Mouse (Mus musculus): ENCODE results near the gene Pgam1.
"Not testable (repeated sequence)": the region's sequence is repeated elsewhere in the genome, so short reads cannot be mapped to it uniquely, and the experiment has no call there.

The Pgam1 gene

DNA sequence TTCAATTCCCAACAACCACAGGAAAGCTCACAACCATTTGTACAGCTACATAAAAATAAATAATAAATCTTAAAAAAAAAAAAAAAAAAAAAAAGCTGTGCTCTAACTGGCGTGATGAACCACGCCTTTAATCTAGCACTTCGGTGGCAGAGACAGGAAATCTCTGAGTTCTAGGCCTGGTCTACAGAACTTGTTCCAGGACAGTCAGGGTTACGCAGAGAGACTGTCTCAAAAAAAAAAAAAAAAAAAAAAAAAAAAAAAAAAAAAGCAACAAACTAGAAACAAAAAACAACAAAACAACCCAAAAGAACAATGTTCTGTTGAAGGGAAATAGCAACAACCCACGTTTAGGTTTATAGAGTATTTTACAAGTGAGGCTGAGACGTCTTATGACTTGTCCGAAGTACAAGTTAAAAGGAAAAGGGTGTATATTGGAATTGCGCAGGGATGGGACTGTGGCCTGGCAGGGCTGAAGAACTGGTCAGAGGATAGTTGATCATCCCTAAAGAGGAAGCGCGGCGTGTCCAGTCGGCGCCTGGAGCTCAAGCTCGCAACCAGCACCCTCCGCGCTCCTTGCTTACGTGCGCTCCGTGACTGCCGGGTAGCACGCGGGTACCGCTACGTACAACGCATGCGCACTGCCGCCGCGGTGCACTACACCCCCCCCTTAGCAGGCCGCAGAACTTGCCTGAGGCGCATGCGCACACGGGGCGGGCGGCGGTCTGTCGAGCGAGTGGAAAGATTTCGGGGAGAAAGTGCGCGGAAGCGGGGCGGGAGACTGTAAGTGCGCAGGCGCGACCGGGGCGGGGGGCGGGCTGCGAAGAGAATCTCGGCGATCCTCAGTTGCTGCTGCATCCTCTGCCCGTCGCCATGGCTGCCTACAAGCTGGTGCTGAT, at the start of gene Pgam1:
Gene Pgam1 (plus strand): TSS at position 746 of the 896 bp plus-strand sequence.
- peak; percentile 98 for DNase-seq

DNA sequence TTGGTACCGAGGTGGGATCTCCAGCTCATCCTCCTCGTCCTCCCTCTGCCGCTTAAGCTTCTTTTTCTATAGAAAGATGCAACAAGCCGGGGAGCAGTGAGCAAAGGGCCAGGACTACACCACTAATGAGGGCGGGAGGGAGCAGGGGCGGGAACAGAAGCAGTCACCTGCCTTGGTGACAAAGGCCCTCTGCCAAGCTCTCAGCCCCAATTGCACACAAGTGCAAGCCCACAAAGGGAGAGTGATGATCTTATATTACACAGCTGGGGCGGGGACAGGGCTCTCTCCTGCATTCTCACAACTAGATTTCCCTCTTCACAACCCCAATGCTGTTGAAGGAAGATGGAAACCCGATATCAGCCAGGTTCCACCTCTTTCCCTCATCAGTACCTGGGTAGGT, 45.0 kb upstream of the Pgam1 start:
- DNase-seq = no peak

DNA sequence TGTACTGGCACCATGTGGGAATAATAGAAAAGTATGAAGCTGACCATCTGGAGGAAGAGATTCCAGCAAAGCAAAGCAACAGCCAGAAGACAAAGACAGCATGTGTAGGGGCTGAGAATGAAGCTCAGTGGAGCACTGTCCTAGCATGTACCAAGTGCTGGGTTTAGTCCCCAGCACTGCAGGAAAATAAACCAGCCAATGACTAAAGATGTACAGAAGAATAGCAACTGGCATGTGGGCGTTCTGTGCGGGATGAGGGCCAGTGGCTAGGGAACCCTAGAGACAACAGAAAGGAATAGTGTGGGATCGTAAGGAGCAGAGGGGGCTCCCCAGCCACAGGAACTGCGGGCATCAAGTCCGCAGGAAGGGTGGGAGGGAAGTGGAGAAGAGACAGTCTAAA, 42.4 kb upstream of the Pgam1 start:
- no peak for DNase-seq

DNA sequence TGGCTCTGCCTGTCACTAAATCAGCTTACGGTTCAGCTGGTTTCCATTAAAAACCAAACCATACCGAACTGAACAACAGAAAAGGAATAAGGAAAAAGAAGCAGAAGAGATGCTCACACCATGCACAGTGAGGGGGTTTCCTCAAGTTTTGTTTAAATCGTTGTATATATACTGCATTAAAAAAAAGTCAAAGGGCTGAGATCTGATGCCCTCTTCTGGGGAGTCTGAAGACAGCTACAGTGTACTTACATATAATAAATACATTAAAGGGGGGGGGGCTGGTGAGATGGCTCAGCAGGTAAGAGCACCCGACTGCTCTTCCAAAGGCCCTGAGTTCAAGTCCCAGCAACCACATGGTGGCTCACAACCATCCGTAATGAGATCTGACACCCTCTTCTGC, 41.8 kb upstream of the Pgam1 start:
- DNase-seq = not testable (repeated sequence)

DNA sequence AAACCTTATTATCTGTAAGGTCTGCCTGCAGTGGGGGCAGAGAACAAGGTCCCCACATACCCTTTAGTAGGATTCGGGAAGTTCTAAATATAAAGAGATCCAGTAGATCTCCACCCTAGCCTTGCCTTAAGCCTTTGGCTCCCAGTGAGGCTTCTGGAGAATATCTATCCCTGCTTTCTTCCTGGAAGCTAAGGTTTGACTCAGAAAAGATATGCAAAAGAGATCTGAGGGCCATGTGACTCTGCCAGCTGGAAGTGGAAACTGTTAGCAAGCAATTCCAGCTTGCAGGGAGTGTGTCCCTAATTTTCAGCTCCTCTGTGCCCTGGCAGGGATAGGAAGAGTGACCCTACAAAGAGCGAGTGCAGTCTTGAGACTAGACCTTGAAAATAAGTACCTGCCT, 39.4 kb upstream of the Pgam1 start:
- no peak for DNase-seq

DNA sequence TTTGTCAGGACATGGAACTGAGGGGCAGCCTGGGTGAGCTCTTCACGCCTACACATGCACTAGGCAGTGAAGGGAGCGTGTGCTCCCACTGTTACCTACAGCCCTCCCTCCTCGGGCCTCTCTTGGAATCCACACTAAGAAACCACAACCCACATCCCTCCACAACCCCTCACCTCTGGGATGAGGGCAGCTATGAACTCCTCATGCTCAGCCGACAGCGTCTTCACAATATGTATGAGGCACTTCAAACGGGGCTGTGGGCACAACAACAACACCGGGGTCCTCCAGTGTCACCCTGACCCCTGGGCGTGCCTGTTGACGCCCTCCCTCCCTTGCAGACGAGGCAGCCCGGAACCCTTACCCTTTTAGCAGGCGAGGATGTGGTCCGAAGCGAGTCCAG, 37.4 kb upstream of the Pgam1 start:
- no peak for DNase-seq

DNA sequence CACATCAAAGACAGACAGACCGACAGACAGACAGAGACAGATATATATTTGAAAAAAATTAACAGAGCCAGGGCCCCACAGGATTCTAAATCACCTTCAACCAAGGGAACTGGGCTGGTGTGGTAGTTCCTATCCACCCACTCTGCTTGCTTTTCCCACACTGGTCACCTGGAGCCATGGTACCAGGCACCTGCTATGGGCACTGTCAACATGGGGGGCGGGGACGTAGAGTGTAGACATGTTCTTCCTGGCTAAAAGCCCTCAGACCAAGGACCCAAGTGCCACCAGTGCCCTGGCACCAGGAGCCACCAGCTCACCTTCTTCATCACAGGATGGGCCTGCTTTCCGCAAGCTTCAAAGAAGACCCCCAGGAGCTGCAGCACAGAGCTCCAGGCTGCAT, 29.9 kb upstream of the Pgam1 start:
- DNase-seq = no peak

DNA sequence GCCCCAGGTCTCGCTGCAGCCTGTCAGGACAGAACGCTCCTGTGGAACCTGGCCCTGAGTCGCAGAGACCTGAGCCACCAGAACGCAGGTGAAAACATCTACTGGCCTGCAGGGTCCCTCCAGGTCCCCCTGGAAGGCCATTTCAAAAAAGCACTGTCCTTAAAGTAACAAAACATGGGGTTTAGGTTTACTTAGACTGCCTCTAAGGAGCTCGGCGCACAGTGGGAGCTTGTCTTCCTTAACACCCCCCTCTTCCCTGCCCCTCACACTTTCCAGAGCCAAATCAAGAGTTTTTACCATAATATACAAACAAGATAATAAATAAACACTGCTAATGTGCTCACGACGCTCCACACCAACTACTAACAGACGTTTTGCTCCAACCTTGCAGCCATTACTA, 27.8 kb upstream of the Pgam1 start:
- no peak for DNase-seq

DNA sequence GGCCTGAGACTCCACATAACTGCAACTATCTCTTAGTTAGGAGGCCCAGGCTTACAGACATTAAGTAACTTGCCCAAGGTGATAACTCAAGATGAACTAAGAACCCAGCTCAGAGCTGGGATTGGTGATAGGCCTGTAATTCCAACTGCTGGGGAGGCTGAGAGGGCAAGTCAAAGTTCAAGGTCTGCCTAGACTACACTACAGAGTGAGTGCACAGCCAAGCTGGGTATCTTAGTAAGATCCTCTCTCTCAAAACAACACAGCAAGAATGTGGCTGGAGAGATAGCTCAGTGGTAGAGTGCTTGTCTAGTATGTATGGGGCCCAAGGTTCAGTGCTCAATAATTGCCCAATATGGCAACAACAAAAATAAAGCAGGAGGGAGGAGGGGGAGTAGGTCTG, 23.5 kb upstream of the Pgam1 start:
- no peak for DNase-seq

DNA sequence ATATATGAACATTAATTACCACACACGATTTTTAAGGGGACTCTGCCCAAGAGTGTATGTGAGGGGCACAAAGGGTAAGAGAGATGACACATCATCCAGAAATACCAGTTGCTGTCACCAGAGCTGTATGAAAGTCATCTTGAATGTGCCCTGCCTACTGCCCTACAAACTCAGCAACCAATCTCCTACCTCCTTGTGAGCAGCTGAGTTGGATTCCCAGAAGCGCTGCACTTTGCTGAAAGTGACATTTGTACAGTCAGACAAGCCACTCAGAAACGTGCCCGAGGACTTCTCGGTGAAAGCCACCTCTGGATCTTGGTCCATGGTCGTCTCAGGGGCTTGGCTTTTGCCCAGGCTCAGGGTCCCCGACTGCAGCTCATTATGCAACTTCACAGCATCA, 16.8 kb upstream of the Pgam1 start:
- no peak for DNase-seq

DNA sequence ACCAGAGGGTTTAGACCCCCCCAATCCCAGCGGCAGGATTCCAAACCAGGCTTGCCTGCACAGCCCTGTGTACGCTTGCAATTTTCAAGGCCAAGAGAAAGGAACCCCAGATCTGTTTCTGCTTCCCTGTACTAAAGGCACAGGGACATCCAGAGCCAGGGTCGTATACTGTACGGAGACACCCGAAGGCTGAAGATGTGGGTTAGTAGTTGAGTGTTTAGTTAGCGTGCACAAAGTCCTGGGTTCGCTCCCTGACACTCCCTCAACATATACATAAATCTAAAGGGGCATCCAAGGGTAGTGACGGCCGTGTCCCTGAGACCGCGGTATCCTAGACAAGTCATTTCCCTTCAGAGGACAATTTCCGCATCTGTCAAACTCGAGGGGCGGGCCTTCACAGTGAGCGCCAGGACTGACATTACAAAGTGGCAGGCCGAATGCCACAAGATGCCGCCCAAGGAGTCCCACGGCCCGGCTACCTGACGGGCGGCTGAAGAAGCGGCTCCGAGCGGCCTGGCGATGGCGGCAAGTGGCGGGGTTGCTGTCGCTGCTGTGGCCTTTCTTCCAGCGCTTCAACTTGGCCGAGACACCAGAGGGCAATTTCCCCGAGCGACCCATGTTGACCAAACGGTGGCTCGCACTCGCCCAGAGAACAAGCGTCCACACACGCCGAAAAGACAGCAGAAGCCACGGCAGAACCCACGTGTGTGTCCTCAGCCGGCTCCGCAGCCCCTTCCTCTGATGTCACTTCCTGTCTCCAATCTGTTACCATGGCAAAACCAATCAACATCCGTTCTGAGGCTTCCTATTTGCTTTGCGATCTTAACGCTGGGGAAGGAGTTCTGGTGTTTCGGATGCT, 16.0 kb upstream of the Pgam1 start, which contains the start of gene Rrp12:
Gene Rrp12 (minus strand): TSS at position 714 of the 859 bp plus-strand sequence.
- DNase-seq = peak; percentile 90

DNA sequence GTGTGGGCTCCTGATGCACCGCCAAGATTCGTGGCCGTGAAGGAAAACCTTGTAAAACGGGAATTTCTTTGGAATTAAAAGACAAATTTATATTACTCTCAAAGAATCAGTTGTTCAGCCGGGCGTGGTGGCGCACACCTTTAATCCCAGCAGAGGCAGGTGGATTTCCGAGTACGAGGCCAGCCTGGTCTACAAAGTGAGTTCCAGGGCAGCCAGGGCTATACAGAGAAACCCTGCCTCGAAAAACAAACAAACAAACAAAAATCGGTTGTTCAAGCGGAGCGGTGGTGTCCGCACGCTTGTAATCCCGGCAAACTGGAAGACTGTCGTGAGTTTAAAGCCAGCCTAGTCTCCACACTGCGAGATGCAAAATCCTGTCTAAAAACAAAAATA, 15.4 kb upstream of the Pgam1 start:
- DNase-seq = no peak

DNA sequence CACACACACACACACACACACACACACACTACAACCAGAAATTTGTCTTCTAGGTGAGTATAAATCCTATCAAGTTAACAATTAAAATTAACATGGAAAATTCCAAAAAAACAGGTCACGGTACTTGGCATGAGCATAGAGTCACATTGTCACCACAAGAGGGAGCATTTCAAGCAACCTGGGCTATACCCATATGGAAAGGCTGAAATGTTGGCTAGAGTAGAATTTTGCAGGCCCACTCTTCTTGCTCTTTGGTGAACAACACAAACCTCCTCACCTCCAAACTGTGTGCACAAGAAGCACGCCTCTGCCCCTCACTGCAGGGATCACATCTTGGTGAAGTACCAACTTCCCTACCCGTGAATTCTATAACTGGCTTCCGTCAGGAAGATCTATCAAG, 12.9 kb upstream of the Pgam1 start:
- peak; percentile 63 for DNase-seq

DNA sequence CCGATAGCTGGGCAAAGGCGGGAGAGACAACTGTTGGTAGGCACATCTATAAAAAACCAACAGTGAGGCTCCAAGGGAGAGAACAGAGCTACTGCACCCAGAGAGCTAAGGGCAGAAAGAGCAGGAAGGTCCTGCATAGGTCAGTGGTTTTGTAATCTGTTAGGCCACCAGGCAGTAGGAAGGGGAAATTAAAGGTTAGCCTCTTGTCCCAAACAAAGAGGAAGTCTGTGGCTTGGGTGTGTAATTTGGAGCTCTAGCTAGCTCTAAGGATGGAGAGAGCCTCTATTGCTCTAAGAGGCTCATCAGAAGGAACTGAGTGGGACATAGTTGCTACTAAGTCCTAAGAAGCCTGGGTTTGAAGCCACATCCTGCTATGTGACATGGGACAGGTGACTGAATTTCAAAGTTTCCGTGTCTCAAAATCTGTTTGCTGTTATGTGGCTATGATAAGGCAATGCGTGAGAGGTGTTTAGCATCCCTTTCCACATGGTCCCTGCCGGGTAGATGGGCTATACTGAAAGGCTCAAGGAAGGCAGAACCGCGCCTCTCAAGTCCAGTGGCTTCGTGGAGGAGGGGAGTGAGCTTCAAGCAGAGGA, 11.1 kb upstream of the Pgam1 start:
- no peak for DNase-seq

DNA sequence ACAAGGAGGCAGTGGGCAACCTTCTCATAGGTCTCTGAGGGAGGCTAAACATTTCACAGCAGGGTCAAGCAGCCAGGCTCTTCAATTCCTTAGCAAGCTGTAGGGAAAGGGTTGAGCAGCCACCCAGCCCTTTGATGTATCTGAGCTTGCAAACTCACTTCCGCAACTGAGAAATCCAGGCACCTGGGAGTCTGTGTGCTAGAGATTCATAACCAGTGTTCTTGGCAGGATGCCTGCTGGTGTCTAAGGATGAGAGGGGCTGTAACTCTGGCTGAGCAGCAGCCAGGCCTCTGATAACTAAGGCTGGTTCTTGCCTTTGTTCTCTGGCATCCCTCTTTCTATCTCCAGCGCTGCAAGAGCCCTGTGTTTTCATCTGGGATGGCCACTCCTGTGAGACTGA, 10.0 kb upstream of the Pgam1 start:
- no peak for DNase-seq

DNA sequence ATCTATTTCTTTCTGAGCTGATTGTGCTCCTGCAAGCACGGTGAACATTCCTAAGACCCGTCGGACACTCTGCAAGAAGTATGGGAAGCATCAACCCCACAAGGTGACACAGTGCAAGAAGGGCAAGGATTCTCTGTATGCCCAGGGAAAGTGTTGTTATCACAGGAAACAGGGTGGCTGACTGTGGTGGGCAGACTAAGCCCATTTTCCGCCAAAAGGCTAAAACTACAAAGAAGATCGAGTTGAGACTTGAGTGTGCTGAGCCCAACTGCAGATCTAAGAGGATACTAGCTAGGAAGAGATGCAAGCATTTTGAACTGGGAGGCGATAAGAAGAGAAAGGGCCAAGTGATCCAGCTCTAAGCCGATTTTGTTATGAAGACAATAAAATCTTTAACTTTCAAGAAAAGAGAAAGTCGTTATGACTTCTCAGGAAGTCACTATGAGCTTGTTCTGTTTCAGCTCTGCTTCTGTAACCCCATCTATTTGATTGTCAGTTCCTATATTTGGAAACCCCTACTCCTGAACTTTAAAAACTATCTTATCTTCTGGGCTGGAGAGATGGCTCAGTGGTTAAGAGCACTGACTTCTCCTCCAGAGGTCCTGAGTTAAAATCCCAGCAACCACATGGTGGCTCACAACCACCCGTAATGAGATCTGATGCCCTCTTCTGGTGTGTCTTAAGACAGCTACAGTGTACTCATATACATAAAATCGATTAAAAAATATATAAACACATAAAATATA, 8.7 kb upstream of the Pgam1 start:
- no peak for DNase-seq

DNA sequence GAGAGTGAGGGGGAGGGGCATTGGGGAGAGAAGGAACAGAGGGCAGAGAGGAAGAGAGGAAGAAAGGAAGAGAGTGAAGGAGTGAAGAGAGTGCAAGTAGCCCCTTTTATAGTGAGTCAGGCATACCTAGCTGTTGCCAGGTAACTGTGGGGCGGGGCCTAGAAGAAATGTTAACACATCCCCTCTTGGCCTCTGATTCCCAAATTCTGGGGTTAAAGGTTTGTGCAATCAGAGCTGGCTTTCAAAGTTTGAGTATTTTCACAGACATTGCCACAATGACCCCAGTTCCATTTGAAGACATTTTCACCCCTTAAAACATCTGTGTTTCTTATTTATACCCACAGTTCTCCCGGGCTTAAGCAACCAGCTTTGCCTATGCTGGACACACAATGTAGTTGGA, 6.5 kb upstream of the Pgam1 start:
- no peak for DNase-seq

DNA sequence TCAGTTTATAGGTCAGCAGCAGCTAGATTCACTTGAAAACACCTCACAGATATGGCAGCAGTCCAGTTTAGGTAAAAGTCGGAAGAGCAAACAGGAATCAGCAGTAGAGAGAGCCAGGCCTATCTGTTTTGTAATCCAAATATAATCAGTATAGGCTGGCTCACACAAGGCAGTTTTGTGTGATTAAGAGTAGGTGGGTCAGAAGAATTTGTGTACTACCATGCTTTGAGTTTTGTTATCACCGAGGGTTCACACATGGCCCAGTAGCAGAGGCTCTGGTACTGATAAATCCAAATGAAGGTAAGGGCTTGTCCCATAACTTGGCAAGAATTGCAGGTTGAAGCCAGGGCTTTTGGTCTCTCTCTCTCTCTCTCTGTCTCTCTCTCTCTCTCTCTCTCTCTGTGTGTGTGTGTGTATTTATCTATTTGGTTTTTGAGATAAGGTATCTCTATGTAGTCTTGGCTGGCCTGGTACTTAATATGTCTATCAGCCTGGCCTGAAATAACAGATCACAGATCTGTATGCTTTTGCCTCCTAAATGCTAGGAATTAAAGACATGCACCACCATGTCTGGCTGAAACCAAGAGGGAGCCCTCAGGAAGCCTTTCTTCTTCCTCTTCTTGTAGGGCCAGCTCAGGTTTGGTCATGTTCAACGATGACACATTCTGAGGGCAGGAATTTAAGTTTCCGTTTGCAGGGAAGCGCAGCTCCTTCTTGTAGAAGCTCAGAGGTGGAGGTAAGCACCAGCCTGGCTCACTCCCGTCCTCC, 5.2 kb upstream of the Pgam1 start:
- no peak for DNase-seq

DNA sequence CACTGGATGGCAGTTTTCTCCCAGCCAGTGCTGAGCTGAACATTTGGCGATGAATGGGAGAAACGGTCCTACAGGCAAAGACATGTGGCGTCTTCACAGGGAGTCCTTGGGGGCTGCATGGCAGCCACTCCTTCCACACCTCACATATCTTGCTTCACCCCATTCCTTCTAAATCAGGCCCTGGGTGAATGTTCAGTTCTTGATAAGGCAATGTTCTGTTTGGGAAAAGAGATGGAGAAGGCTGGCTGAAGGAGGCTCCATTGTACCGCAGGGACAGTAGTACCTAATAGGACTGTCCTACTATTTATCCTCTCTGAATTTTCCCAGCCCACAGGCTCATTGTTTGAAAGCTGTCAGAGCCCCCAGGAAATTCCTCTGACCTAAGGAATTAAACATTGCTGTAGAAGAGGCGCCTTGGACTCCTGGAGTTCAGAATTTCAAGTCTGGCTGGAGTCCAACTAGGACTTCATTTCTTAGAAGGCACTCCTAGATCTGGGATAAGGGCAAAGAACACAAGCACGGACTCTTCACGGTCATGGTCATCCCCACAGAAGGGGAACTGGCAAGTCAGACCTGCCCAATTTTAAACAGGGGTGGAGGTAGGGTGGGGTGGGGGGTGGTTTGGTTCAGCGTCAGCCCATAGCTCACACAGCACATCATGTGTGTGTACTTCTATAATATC, 4.5 kb upstream of the Pgam1 start:
- peak; percentile 64 for DNase-seq

DNA sequence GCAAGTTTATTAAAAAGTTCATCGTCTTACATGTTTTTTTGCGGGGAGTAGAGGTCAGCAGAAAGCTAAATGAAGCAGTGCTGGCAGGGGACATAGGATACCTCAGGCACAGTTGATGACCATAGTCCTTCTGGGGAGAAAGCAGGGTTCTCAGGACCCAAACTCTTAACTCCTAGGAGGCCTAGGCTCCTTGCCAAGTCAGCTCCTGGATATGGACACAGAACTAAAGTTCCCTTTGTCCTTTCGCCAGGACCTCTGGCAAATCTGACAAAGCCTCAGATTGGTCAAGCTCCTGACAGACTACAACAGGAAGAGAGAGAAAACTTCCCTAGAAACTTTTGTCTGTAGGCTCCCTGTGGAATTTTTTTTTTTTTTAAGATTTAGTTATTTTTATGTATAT, 3.0 kb upstream of the Pgam1 start:
- peak; percentile 36 for DNase-seq

DNA sequence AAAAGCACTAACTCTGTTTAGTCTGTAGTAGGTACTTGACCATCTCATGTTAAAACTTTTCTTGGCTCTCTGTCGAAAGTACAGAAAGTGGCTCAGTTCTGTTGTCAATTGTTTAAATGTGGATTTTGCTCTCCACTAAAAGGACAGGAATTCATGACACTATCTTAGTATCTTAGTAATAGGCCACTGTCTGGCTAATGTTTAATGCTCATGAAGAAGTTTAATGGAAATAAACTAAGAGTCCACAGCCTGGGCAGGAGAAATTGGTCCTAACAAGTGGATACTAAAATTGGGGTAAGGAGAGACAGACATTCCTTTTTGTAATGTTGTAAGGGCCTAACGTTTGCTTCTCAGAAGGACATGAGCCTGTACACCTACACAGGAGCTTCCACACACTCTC, 1.3 kb upstream of the Pgam1 start:
- DNase-seq = no peak

Data from kidney, postnatal 14 days (tissue).